Comparison of ENCODE assay signal across 21 mouse cellular contexts in genomic region chr10:12754911-12755310, GRCm38 (mm10).
DNase-seq lines count a peak whose midpoint lies in the region; ATAC-seq and TF ChIP-seq lines count a peak whose summit lies in the region.
"Had no signal": no experiment of that assay in that cellular context is flagged by ENCODE, and none has a peak within 500 bp of the region (broad histone marks: within the 10 kb centered on the region; RNA-seq: fewer than 3 reads in every experiment).

No protein-coding gene starts in this region.

- H3K9ac ChIP-seq in liver, adult 2 months (ENCODE audit: low read depth, low read length), result no peak overlapping the region
- no peak overlapping the region for H3K9ac ChIP-seq in forebrain, embryonic 11.5 days (ENCODE audit: low read length)
- H3K9ac ChIP-seq: embryonic facial prominence, embryonic 15.5 days; forebrain, embryonic 12.5 days; heart, embryonic 13.5 days; hindbrain, embryonic 15.5 days had no signal

- H3K27me3 ChIP-seq in liver, adult 2 months (ENCODE audit: control insufficient read depth, insufficient read depth, low read length), result no peaks in the 10 kb centered on the region
- H3K27me3 ChIP-seq in forebrain, embryonic 11.5 days (ENCODE audit: control insufficient read depth, insufficient read depth, low read length), result no peaks in the 10 kb centered on the region
- H3K27me3 ChIP-seq: embryonic facial prominence, embryonic 15.5 days; forebrain, embryonic 12.5 days; heart, embryonic 13.5 days; hindbrain, embryonic 15.5 days had no signal

- no peaks in the 10 kb centered on the region for H3K9me3 ChIP-seq in forebrain, embryonic 11.5 days (ENCODE audit: control insufficient read depth, low read length)
- H3K9me3 ChIP-seq: embryonic facial prominence, embryonic 15.5 days; forebrain, embryonic 12.5 days; heart, embryonic 13.5 days; hindbrain, embryonic 15.5 days had no signal

- H3K27ac ChIP-seq in liver, adult 2 months (replicated peaks; ENCODE audit: insufficient read depth, low read depth, low read length), result no peak overlapping the region
- no peak overlapping the region for H3K27ac ChIP-seq in forebrain, embryonic 11.5 days (ENCODE audit: low read depth, low read length)
- H3K27ac ChIP-seq: embryonic facial prominence, embryonic 15.5 days; forebrain, embryonic 12.5 days; heart, embryonic 13.5 days; hindbrain, embryonic 15.5 days had no signal

- no peak for TF ChIP-seq CTCF in liver, adult 2 months (IDR thresholded peaks at IDR 0.05; ENCODE audit: low read depth, low read length)

- H3K4me1 ChIP-seq in liver, adult 2 months (ENCODE audit: control insufficient read depth, insufficient read depth, low read length), result no peaks in the 10 kb centered on the region
- no peaks in the 10 kb centered on the region for H3K4me1 ChIP-seq in forebrain, embryonic 11.5 days (replicated peaks; ENCODE audit: control insufficient read depth, insufficient read depth, low read length)
- H3K4me1 ChIP-seq: forebrain, embryonic 12.5 days had no signal

- ATAC-seq in forebrain, embryonic 11.5 days (replicated peaks; ENCODE audit: low FRiP score), result no peak
- ATAC-seq: forebrain, embryonic 16.5 days had no signal

- 98% methylated on average over 2 of the region's 2 CpGs for WGBS in liver, adult 2 months
- 96% methylated on average over 2 of the region's 2 CpGs for WGBS in forebrain, embryonic 11.5 days

- no peak overlapping the region for H3K4me3 ChIP-seq in liver, adult 2 months (ENCODE audit: insufficient read depth, low read depth, low read length)
- no peak overlapping the region for H3K4me3 ChIP-seq in forebrain, embryonic 11.5 days (ENCODE audit: low read depth, low read length)
- H3K4me3 ChIP-seq: embryonic facial prominence, embryonic 15.5 days; erythroblast, embryonic 14.5 days; forebrain, embryonic 12.5 days; heart, embryonic 13.5 days; hindbrain, embryonic 15.5 days had no signal

- DNase-seq in liver, adult 2 months (ENCODE audit: extremely low read depth, low read depth, low spot score), result peak; percentile 41
- no peak for DNase-seq in liver
- DNase-seq in lung, postnatal 36 days, result peak; percentile 58
- no peak for DNase-seq in lung, postnatal 4 days
- peak; percentile 74 for DNase-seq in fat pad, adult 2 months (ENCODE audit: extremely low read depth, low read depth, low spot score)
- DNase-seq in right cerebral cortex, adult 2 months (ENCODE audit: low spot score in 2 of 2), result no peak
- DNase-seq in natural killer cell, adult 2 months (ENCODE audit: low spot score in 2 of 2), result no peak
- DNase-seq in forebrain, embryonic 11.5 days (ENCODE audit: low spot score), result no peak
- DNase-seq: adrenal gland, postnatal 25 days; cerebellum, adult 11 months; cerebellum, adult 8-10 months; cerebellum, postnatal 14 days; embryo, embryonic 11 days; gastrocnemius, postnatal 10 days; heart, postnatal 36 days had no signal

- peaks cover 3% of the 10 kb centered on the region; the same call in 1 of the 2 replicates for H3K36me3 ChIP-seq in liver, adult 2 months (ENCODE audit: control insufficient read depth, insufficient read depth, low read length)
- no peaks in the 10 kb centered on the region for H3K36me3 ChIP-seq in forebrain, embryonic 11.5 days (ENCODE audit: control insufficient read depth, insufficient read depth, low read length)
- H3K36me3 ChIP-seq: forebrain, embryonic 12.5 days; hindbrain, embryonic 15.5 days had no signal

- TF ChIP-seq POLR2A in liver, adult 2 months (IDR thresholded peaks at IDR 0.05; ENCODE audit: extremely low read depth, insufficient read depth, low read length), result no peak

- H3K79me2 ChIP-seq in liver, adult 2 months (ENCODE audit: control insufficient read depth, insufficient read depth, low read length), result no peaks in the 10 kb centered on the region

- no peak overlapping the region for H3K4me2 ChIP-seq in forebrain, embryonic 11.5 days (ENCODE audit: low read depth, low read length, severe bottlenecking)
- H3K4me2 ChIP-seq: embryonic facial prominence, embryonic 15.5 days; forebrain, embryonic 12.5 days; heart, embryonic 13.5 days; hindbrain, embryonic 15.5 days had no signal

Comparison
In these comparisons a context has a peak if more than half of its experiments do, and no peak if none do; other contexts are left out.
1. DNase-seq: peak in liver, adult 2 months (single experiment), lung, postnatal 36 days (single experiment) and fat pad, adult 2 months (single experiment); none in liver (single experiment), lung, postnatal 4 days (0 of 2), right cerebral cortex, adult 2 months (0 of 2), natural killer cell, adult 2 months (0 of 2) and forebrain, embryonic 11.5 days (single experiment).